Mouse (Mus musculus): ENCODE measurements around the gene Usp30.

Gene Usp30

GRCm38 (mm10) chr5:114066601-114067000, 1.3 kb downstream of the Usp30 start:
- no peak for DNase-seq (ENCODE audit: low spot score)

- DNase-seq (ENCODE audit: low spot score), result no peak
These were observed 2.3 kb downstream of the Usp30 start for GRCm38 (mm10) chr5:114067543-114067942.

DNA sequence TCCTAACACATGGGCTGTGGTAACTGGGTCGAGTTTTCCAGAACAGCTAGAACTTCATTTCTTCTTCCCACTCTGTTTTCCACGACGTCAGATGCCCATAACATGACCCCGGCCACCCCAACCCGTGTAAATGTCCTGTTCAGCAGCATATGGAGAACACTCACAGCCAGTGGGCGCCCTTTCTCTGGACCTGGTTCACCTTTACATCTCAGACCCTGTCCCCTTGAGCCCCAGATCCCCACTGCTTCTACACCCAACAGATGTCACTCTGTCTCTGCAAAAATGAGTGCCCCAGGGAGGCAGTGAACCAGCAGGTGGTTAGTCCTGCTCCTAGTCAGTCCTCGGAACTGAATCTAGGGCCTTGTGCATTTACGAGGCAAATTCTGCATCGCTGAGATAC, 2.7 kb downstream of the Usp30 start:
- DNase-seq (ENCODE audit: low spot score), result no peak

GRCm38 (mm10) chr5:114070858-114071257, 5.6 kb downstream of the Usp30 start:
- DNase-seq (ENCODE audit: low spot score), result no peak

DNA sequence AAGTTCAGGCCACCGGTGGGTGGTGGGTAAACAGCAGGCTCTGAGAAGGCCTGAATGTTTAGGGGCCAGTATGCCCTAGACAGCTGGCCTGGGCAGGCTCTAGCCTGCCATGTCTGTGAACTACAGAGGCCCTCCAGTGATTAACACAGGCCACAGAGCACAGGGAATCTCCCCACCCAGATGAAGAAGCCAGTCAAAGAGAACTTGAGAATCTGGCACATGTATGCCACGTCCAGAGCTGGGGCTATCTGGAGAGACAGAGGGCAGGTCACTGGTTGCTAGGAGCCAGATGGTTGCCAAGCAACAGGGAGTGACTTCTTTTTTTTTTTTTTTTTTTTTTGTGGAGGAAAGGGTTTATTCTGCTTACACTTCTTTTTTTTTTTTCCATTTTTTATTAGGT, 7.0 kb downstream of the Usp30 start:
- no peak for DNase-seq (ENCODE audit: low spot score)

DNA sequence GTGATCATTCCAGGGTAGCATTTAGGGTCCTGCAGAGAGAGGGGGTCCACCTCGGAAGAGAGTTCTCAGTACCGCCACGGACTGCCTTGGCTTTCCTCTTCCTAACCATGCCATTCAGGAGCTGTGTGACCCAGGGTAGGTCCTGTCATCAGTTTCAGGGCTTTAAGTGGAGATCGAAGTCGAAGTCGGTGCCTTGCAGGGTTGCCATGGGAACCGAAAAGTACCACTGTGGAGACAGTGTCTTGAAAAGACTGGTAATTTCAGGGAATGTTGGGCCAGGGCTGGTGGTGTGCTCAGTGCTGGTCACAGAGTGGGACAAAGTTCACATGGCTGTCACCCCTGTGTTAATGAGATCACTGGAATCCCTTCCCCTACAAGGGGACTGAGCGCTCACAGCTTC, 11.7 kb downstream of the Usp30 start:
- no peak for DNase-seq (ENCODE audit: low spot score)

DNA sequence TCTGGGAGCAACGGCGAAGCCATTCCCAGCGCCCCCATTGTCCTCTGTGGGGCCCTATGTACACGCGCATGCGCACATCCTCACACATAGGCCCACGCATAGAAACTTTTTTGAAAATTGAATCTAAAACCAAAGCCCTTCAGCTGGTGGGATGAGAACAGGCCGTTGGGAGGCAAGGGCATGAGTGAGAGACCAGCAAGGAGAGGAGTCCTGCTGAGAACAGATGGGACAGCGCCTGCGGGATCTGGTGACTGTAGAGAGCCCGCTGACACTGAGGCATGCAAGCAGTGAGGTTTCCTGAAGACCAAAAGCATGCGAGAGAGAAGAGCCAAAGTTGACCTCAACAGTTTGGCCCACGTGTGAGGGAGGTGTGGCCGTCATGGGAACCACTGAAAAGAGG, 20.2 kb downstream of the Usp30 start:
- DNase-seq (ENCODE audit: low spot score), result no peak

GRCm38 (mm10) chr5:114087875-114088480, 22.7 kb downstream of the Usp30 start:
- DNase-seq (ENCODE audit: low spot score), result no peak

GRCm38 (mm10) chr5:114090421-114091013, 25.3 kb downstream of the Usp30 start:
- no peak for DNase-seq (ENCODE audit: low spot score)

DNA sequence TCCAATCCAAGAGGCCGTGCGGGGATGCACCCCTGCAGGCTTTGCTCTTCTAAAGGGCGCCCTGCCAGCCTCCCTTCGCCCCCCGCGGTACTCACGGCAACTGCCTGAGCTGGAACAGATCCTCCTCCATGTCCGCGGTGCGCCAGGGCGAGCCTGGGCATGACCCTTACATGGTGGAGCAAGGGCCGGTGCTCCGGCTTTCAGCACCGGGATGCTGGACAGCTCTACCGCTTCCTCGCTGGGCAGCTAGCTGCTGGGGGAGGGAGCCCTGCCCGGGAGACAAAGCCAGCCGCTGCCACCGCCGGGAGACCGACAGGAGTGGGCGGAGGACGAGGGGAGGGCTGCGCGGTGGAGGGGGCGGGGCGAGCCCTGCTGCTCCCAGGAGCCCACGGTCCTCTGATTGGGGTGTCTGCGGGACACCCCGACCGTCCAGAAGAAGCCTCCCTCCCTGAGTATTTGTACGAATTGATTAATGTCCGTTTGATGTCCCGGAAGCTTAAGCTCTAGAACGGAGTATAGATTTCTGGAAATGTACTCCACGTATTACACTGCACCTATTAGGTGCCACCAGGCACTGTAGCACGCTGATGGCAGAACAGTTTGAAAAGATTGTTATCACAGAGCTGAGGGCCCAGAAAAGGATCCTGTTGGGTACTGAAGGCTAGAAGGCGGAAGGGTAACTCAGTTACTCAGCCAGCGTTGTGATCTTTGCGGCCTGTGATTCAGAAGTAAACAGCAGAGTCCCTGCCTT, 26.0 kb downstream of the Usp30 start, which contains the start of gene Svop:
Gene Svop (minus strand): TSS at position 514 of the 751 bp plus-strand sequence.
- no peak for DNase-seq (ENCODE audit: low spot score)

DNA sequence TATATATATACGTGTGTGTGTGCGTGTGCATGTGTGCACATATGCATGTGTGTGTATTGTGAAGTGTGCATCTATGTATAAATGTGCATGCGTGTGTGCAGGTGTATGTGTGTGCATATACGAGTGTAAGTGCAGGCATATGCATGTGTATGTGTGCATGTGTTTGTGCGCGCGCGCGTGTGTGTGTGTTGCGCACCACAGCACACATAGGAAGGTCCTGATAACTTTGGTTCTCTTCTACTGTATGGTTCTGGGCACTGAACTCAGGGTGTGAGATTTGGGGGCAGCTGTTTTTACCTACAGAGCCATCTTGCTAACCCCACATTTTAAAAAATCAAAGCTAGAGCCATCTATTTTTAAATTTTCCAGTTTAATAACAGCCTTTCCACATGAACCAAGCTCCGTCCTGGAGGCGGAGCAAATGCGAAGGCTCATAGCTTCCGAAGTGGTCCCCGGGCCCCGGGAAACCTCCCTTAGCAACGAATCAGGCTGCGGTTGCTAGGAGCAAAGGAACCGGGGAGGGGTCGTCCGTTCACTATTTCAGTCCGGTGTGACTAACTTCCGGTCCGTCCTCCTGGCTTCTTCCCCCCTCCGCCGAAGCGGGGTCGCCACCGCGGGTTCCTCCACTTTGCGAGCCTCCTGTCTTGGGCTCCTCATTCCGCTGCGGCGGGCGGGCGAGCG, 34.6 kb downstream of the Usp30 start:
- peak; percentile 67 for DNase-seq (ENCODE audit: low spot score)

DNA sequence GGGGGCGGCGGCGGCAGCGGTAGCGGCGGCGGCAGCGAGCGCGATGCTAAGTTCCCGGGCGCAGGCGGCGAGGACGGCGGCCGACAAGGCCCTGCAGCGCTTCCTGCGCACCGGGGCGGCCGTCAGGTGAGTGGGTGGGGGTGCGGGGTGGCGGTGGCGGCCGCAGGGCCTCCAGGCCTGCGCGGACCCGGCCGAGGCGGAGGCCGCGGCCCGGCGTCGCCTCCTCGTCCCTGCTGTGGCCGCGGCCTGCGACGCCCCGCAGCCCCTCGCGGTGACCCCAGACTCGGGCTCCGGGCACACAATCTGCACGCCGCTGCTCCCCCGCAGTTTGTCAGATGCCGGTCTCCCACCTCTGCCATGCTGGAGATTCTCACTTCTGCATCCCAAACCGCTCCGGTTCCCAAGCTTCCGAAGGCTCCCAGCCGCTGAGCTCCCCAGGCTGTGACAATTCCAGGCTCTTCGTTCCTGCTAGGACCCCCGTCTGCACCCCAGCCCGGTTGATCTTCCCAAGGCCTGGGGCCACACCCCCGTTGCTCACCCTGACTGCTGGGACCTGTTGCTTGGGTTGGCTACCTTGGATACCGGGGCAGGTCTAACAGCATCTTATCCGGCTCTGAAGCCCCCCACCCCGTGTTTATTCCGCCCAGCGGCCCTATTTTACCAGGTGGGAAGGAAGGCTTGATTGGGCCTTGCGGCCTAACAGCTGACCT, 35.3 kb downstream of the Usp30 start:
- DNase-seq (ENCODE audit: low spot score), result no peak

DNA sequence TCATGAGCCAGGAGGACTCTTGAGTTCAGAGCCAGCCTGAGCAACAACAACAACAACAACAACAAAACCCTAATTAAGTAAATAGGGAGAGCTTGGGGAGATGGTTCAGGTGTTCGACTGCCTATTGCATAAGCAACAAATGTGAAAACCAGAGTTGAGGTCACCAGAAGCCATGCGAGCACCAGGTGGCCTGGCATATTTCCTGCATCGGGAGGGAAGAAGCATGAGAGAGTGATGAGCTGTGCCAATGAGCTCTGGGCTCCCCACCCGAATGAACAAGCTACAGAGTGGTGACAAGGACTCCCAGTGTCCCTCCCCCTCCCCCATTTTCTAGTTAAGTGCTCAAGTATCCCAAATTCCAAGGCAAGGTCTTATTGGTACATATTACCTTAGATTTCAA, 36.6 kb downstream of the Usp30 start:
- DNase-seq (ENCODE audit: low spot score), result no peak

GRCm38 (mm10) chr5:114102807-114103206, 37.5 kb downstream of the Usp30 start:
- no peak for DNase-seq (ENCODE audit: low spot score)

GRCm38 (mm10) chr5:114106391-114106935, 41.2 kb downstream of the Usp30 start:
- no peak for DNase-seq (ENCODE audit: low spot score)

GRCm38 (mm10) chr5:114113334-114113733, 48.1 kb downstream of the Usp30 start:
- DNase-seq (ENCODE audit: low spot score), result no peak

GRCm38 (mm10) chr5:114115030-114115429, 49.8 kb downstream of the Usp30 start:
- DNase-seq (ENCODE audit: low spot score), result no peak

DNA sequence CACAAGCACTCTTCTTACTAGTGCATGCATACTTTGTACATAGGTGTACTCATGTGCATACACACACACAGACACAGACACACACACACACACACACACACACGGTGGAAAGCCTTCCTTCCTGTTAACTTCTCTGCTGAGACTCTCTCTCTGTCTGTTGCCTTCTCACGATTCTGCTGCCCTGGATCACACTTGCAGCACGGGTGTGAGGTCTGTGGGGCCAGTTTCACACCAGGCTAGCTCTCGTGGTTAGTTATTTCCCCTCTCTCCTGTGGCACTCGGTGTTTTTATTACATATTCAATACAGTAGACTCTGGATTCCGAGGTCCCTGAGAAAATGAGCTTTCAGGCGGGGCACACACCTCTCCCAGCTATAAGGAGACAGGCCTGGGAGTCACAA, 51.3 kb downstream of the Usp30 start:
- DNase-seq (ENCODE audit: low spot score), result no peak

GRCm38 (mm10) chr5:114119806-114120205, 54.5 kb downstream of the Usp30 start:
- no peak for DNase-seq (ENCODE audit: low spot score)

GRCm38 (mm10) chr5:114126008-114126407, 60.7 kb downstream of the Usp30 start:
- no peak for DNase-seq (ENCODE audit: low spot score)

DNA sequence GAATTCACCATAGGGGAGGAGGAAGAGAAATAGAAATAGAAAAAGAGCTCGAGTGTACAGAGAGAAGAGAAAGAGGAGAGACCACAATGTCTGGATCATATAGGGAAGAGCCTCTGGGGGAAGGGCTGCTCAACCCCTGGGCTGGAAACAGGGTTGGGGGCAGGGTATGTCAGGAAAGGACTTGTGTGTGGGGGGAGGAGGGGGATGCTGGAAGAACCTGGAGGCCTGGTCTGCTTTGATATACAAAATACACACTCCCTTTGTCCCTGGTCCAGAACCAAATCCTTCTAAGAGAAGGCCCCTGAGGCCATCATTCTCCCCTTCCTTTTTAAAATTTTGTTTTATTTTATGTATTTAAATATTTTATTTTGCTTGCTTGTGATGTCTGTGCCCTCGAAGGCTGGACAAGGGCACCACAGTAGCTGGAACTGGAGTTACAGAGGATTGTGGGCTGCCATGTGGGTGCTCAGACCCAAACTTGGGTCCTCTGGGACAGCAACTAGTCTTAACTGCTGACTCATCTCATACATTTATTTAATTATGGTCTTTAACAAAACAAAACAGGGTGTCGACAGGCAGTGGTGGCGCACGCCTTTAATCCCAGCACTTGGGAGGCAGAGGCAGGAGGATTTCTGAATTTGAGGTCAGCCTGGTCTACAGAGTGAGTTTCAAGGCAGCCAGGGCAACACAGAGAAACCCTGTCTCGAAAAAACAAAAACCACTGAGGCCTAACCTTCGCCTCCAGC, 61.4 kb downstream of the Usp30 start:
- no peak for DNase-seq (ENCODE audit: low spot score)
